Mouse (Mus musculus) ES-E14 (cell line): ENCODE data around the gene Kalrn.

Source experiments
- HCFC1 ChIP-seq: IDR thresholded peaks from 2 replicates; pipeline ENCODE4 v1.6.1; 2012; ENCODE audit warnings: low read length, inconsistent platforms, borderline replicate concordance; ENCODE audit not compliant: insufficient read depth
- MAFK ChIP-seq: IDR thresholded peaks from 2 replicates; pipeline ENCODE4 v1.6.1; 2014; ENCODE audit warnings: mild to moderate bottlenecking, low read depth, low read length, inconsistent platforms; ENCODE audit not compliant: insufficient read depth
- ZNF384 ChIP-seq: IDR thresholded peaks from 2 replicates; pipeline ENCODE4 v1.6.1; 2012; ENCODE audit warnings: low read depth, low read length, inconsistent platforms

DNA sequence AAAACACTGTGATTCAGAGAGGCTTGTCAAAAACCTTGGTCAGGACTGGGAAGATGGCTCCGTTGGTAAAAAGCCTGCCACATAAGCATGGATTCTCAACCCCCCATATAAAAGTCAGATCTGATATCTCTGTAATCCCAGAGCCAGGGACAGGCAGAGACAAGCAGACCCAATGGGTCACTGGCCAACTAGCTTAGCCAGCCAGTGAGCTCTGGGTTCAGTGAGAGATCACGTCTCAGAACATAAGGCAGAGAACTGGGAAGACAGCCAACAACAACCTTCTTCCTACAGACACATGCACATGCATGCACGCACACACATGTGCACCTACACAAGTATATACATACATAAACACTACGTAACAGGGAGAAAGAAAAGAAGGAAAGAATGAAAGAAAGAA lies 29.7 kb upstream of the Kalrn start:
- TF ChIP-seq HCFC1 (no peak), ZNF384 (no peak), MAFK (no peak)
